Mouse (Mus musculus) midbrain, embryonic 13.5 days (tissue): ENCODE measurements at regions not wholly inside any gene's neighbourhood (a gene's known extent, or its start where the extent isn't known, plus 50 kb on each side); places are given as distances from the start of the nearest gene placed in this dataset.

ENCODE experiments used
- ATAC-seq: fragments of 200-750 bp; cut with Nextera tagmentation; 2 replicates; pipeline ENCODE4 v1.8.0; 2017; ENCODE audit warnings: mild to moderate bottlenecking, moderate TSS enrichment, moderate library complexity
- H3K27ac ChIP-seq: fragments of 300-500 bp; sonication (generic); 2 replicates; pipeline ENCODE4 v1.5.1; 2015; ENCODE audit warnings: inconsistent platforms, mild to moderate bottlenecking, moderate library complexity
- H3K27me3 ChIP-seq: fragments of 300-500 bp; sonication (generic); 2 replicates; pipeline ENCODE4 v1.6.1; 2015; ENCODE audit warnings: mild to moderate bottlenecking, inconsistent platforms
- H3K36me3 ChIP-seq: fragments of 300-500 bp; sonication (generic); 2 replicates; pipeline ENCODE4 v1.6.1; 2015; ENCODE audit warnings: mild to moderate bottlenecking, inconsistent platforms
- H3K4me1 ChIP-seq: fragments of 300-500 bp; sonication (generic); replicated peaks from 2 replicates; pipeline ENCODE4 v1.6.1; 2015; ENCODE audit warnings: inconsistent platforms
- H3K4me2 ChIP-seq: fragments of 300-500 bp; sonication (generic); replicated peaks from 2 replicates; pipeline ENCODE4 v1.6.1; 2015; ENCODE audit warnings: moderate library complexity, mild to moderate bottlenecking, inconsistent platforms
- H3K4me3 ChIP-seq: fragments of 300-500 bp; sonication (generic); replicated peaks from 2 replicates; pipeline ENCODE4 v1.5.1; 2015; ENCODE audit warnings: mild to moderate bottlenecking, inconsistent platforms
- H3K9ac ChIP-seq: fragments of 300-500 bp; sonication (generic); replicated peaks from 2 replicates; pipeline ENCODE4 v1.6.1; 2015; ENCODE audit warnings: mild to moderate bottlenecking, inconsistent platforms
- H3K9me3 ChIP-seq: fragments of 300-500 bp; sonication (generic); 2 replicates; pipeline ENCODE4 v1.6.1; 2016; ENCODE audit warnings: mild to moderate bottlenecking, inconsistent platforms
- WGBS: fragments of 180-500 bp; shearing (Covaris S2); methylation state at CpG from one replicate; pipeline ENCODE4 v1.1.7; 2015; 5-methylcytosine and 5-hydroxymethylcytosine counted together

DNA sequence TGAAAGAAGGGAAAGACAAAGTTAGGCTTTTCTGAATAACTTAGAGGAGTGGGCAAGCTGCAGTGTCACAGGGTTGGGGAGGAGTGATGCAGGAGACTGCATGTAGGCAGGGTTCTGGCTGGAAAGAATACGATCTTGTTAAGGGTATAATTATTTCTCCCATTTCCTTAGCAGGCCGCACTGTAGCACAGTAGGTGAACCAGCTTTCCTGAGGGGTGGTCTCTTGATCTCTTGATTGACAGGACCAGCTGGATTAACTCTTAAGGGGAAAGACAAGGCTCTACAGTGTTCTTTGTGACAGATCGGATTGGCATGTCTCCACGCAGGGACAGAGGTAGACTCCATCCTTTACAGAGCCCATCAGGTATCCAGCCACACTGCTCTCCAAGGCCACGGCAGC lies 54.5 kb upstream of the Meis1 start:
- Histone ChIP-seq H3K4me1 (peaks cover 11% of the 10 kb centered on the region), H3K36me3 (no peaks in the 10 kb centered on the region), H3K27me3 (no peaks in the 10 kb centered on the region), H3K4me3 (no peak overlapping the region), H3K4me2 (no peak overlapping the region), H3K9ac (no peak overlapping the region), H3K9me3 (no peaks in the 10 kb centered on the region), H3K27ac (no peak overlapping the region)
- ATAC-seq = peak; percentile 62; the same call in 1 of the 2 replicates
- WGBS = 21% methylated on average over 5 of the region's 5 CpGs

DNA sequence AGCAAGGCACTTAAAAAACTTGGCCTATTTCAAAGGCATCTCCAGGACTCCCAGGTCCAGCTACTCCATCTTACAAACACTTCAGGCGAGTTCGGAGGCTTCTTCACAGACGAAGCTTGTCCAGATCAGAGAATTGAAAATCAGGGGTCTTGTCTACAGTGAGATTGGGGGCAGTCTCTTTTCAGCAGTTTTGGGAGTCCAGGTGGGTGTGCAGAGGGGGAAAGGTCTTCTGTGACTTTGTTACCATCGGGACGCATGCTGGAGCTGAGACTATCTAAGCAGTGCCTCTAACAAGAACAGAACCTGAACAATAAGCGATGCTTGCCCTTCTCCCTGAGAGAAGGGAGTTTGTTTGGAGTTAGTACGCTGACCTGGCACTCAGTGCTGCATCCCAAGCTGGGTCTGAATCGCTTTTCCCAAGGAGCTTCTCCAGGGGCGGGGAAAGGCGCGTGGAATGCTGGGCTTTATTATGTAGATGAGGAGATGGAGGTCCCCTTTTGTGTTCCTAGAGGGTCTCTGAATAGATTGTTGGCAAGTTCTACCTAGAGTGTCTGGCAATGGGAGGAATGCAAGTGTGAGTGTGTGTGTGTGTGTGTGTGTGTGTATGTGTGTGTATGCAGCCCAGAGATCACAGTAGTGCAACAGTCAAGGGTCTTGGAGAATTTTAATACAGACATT lies 55.2 kb upstream of the Meis1 start:
- Histone ChIP-seq H3K4me2 (peak overlapping the region; percentile 25; the same call in 1 of the 2 replicates), H3K9ac (no peak overlapping the region), H3K4me1 (peaks cover 11% of the 10 kb centered on the region), H3K4me3 (no peak overlapping the region), H3K27me3 (no peaks in the 10 kb centered on the region), H3K27ac (peak overlapping the region; percentile 47; the same call in 1 of the 2 replicates), H3K9me3 (no peaks in the 10 kb centered on the region), H3K36me3 (no peaks in the 10 kb centered on the region)
- 15% methylated on average over 11 of the region's 11 CpGs for WGBS
- peak; percentile 92 for ATAC-seq

DNA sequence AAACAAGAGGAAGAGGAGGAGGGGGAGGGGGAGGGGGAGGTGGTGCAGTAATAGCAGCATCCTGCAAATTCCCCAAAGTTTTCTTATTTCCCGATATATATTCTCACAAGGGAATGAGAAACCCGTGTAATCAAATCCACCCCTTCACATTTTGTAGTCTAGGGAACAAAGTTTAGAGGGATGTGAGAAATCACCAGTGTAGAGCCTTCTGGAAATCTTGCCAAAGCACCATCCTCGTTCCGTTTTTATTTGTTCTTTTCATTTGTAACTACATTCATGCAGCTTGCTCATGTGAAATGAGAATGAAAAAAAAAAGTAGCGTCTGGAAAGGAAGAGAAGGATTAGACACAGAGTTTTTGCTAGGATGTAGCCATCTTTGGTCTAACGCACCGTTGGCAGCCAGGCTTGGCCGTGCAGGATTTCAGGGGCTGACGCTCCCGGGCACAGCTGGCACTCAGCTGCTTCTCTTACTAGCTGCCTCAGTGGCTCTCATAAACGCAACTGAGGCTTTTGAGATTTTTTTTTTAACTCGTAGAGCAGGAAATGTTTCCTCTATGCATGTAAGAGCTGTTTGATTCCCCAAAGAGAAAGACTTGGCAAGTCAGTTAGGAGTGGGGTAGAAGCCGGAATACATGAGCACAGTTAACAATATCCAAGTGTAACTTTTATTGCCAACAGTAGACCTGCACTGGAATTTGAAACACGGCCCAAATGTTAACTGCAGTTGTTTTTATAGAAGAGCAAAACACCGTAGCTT lies 72.5 kb upstream of the Meis1 start:
- Histone ChIP-seq H3K9me3 (no peaks in the 10 kb centered on the region), H3K4me1 (peaks cover 18% of the 10 kb centered on the region), H3K36me3 (no peaks in the 10 kb centered on the region), H3K27me3 (peaks cover 38% of the 10 kb centered on the region), H3K4me2 (no peak overlapping the region), H3K4me3 (no peak overlapping the region), H3K27ac (no peak overlapping the region), H3K9ac (no peak overlapping the region)
- no peak for ATAC-seq
- 74% methylated on average over 15 of the region's 15 CpGs for WGBS

GRCm38 (mm10) chr11:19092967-19093745 lies 74.4 kb upstream of the Meis1 start:
- WGBS = 11% methylated on average over 9 of the region's 9 CpGs
- peaks cover 18% of the 10 kb centered on the region for H3K4me1 ChIP-seq
- peaks cover 50% of the 10 kb centered on the region for H3K27me3 ChIP-seq
- no peak overlapping the region for H3K4me3 ChIP-seq
- H3K9me3 ChIP-seq = no peaks in the 10 kb centered on the region
- no peak overlapping the region for H3K27ac ChIP-seq
- H3K4me2 ChIP-seq = no peak overlapping the region
- H3K9ac ChIP-seq = no peak overlapping the region
- peak; percentile 69 for ATAC-seq
- H3K36me3 ChIP-seq = no peaks in the 10 kb centered on the region

DNA sequence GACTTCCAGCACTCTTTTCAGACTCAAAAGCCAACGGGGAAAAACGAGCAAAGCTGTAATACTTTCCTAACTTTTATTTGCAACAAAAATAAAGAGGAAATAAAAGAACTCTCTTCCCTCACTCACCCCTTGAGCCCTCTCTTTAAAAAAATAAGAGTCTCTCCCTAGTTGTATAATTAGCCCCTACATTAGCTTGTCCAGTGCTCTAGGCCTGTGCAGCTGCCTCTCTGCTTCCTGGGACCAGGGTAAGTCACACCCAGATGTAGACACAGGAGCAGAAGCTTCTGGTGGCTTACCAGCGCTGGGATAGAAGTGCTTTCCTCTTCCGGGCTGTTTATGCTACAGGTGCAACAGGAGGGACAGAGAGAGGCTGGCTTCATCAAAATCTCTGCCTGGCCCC lies 75.0 kb upstream of the Meis1 start:
- Histone ChIP-seq H3K9me3 (no peaks in the 10 kb centered on the region), H3K4me1 (peaks cover 18% of the 10 kb centered on the region), H3K4me2 (no peak overlapping the region), H3K9ac (no peak overlapping the region), H3K27me3 (peaks cover 51% of the 10 kb centered on the region), H3K36me3 (no peaks in the 10 kb centered on the region), H3K4me3 (no peak overlapping the region), H3K27ac (no peak overlapping the region)
- 4% methylated on average over 4 of the region's 4 CpGs for WGBS
- ATAC-seq = 0 out of 2 replicates have a peak, but pooled peaks have one; percentile 48

DNA sequence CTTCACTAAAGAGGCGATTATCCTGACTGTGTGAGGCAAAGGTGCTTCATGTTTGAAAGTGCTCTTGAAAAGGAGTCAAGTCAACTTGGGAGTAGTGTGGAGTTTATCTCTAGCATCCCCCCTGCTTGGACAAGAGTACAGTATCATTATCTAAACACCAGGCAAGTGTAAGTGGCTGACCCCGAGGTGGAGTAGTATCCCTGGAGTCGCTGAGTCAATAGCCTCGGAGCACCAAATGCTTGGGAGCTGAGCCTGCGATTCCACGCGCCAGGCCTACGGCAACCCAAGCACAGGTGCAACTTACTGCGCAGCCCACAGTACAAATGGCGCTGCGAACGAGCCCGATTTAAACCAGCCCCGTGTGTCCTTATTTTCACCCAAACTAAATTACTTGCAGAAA lies 75.4 kb upstream of the Meis1 start:
- peaks cover 51% of the 10 kb centered on the region for H3K27me3 ChIP-seq
- H3K27ac ChIP-seq = no peak overlapping the region
- H3K4me1 ChIP-seq = peaks cover 18% of the 10 kb centered on the region
- 60% methylated on average over 14 of the region's 14 CpGs for WGBS
- no peak overlapping the region for H3K4me3 ChIP-seq
- H3K9me3 ChIP-seq = no peaks in the 10 kb centered on the region
- H3K4me2 ChIP-seq = no peak overlapping the region
- no peak overlapping the region for H3K9ac ChIP-seq
- peak; percentile 53; the same call in 1 of the 2 replicates for ATAC-seq
- no peaks in the 10 kb centered on the region for H3K36me3 ChIP-seq

- Histone ChIP-seq H3K27me3 (peaks cover 34% of the 10 kb centered on the region), H3K36me3 (no peaks in the 10 kb centered on the region), H3K4me2 (0 out of 2 replicates have a peak overlapping the region, but pooled peaks have one; percentile 5), H3K9ac (no peak overlapping the region), H3K4me3 (no peak overlapping the region), H3K4me1 (peaks cover 5% of the 10 kb centered on the region), H3K27ac (no peak overlapping the region), H3K9me3 (no peaks in the 10 kb centered on the region)
- WGBS = 32% methylated on average over 7 of the region's 7 CpGs
- ATAC-seq = no peak; the same call in 1 of the 2 replicates
Measured at GRCm38 (mm10) chr11:19102981-19103568, 84.3 kb upstream of the Meis1 start.

DNA sequence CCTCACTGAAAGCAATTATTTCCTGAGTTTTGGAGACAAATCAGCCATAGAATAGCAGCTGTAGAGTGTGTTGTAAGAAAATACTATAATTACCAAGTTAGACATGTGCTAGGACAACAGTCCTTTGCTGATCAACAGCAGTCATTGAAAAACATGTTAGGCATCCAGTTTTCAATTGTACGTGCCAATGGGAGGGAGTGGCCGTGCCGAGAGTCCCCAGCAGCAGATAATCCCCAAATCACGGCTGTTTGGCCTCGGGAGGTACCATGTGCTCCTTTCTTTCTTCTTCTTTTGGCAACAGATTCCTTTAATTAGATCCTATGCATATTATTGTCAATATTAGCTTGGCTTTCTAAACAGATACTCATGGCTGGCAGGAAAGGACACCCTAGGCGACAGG lies 88.4 kb upstream of the Meis1 start:
- WGBS = 17% methylated on average over 6 of the region's 6 CpGs
- ATAC-seq = no peak
- no peak overlapping the region for H3K27ac ChIP-seq

DNA sequence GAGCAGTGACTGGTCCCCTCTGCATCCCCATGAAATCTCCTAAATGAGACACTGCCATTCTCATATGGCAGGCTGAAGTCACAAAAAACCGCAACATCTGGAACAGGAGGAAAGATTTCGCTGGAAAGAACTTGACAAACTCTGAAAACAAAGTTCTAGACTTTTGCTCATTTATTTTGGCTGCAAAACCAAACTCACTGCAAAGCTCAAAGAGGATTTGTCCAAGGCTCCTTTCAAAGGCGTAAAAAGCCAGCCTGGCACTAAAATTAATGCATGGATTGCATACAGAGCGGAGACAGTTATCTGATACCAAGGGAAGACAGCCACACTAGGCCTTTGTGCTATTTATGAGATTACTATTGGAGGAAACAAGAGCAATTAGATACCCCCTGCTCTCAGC lies 90.3 kb upstream of the Meis1 start:
- Histone ChIP-seq H3K27ac (no peak overlapping the region), H3K27me3 (peaks cover 22% of the 10 kb centered on the region), H3K4me2 (no peak overlapping the region), H3K4me1 (peaks cover 12% of the 10 kb centered on the region), H3K4me3 (no peak overlapping the region), H3K9me3 (no peaks in the 10 kb centered on the region), H3K9ac (no peak overlapping the region), H3K36me3 (no peaks in the 10 kb centered on the region)
- ATAC-seq = no peak
- WGBS = 51% methylated on average over 4 of the region's 4 CpGs

More for the DNA sequence above, 88.4 kb upstream of the Meis1 start:
- peaks cover 37% of the 10 kb centered on the region for H3K27me3 ChIP-seq
- H3K36me3 ChIP-seq = no peaks in the 10 kb centered on the region
- H3K4me1 ChIP-seq = peaks cover 12% of the 10 kb centered on the region
- H3K4me3 ChIP-seq = no peak overlapping the region
- H3K4me2 ChIP-seq = no peak overlapping the region
- no peaks in the 10 kb centered on the region for H3K9me3 ChIP-seq
- H3K9ac ChIP-seq = no peak overlapping the region

DNA sequence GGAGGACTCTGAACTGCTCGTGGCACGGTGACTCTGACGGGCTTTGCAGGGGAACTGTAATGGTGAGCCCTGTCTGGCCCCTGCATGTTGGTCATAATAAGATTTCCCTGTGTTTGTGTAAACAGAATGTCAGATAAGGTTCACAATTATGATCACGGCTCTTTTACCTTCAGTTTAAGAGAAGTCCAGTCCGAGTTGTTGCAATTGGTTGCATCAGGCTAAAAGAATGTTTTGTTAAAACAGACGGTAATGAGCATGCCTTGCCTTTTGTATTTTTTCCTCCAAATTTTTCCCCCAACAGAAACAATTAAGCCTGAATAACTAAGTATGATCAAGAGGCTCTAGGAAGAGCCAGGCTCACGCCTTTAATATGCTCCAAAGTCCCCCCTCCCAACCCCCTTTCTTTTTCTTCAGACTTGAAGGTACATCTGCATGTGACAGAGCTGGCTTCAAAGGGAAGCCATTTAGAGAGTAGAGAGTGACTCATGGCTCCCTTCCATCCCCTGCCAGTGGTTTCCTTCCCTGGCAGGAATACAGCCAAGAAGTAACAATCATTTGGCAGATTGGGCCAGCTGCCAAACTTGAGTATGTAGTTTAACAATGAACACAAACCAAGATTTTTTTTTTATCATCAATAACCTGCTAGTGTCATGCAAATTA lies 93.3 kb upstream of the Meis1 start:
- H3K27ac ChIP-seq = no peak overlapping the region
- peaks cover 23% of the 10 kb centered on the region for H3K27me3 ChIP-seq
- no peak overlapping the region for H3K9ac ChIP-seq
- H3K4me3 ChIP-seq = no peak overlapping the region
- 57% methylated on average over 7 of the region's 7 CpGs for WGBS
- no peaks in the 10 kb centered on the region for H3K9me3 ChIP-seq
- H3K4me2 ChIP-seq = no peak overlapping the region
- peaks cover 12% of the 10 kb centered on the region for H3K4me1 ChIP-seq
- peak; percentile 72 for ATAC-seq
- no peaks in the 10 kb centered on the region for H3K36me3 ChIP-seq

DNA sequence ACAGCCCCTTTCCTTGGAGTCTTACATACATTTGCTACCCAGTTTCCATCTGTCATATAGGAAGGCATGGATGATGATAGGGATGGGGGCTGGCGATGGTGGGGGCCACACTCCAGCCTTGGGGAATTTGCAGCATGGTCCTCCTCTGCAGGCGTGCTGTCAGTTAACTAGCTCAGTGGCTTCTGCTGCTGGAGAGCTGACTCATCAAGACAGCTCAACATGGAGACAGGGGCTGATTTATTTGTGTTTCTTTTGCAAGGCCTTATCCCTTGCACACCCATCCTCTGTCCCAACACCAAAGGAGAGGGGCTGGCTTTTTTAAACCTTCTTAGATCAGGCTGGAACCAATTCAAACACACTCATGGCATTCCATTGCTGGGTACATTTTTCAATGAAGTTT lies 98.3 kb upstream of the Meis1 start:
- 86% methylated on average over 2 of the region's 2 CpGs for WGBS
- no peak for ATAC-seq
- H3K4me1 ChIP-seq = peaks cover 14% of the 10 kb centered on the region
- H3K36me3 ChIP-seq = no peaks in the 10 kb centered on the region
- H3K27me3 ChIP-seq = peaks cover 38% of the 10 kb centered on the region
- no peak overlapping the region for H3K4me2 ChIP-seq
- no peak overlapping the region for H3K4me3 ChIP-seq
- no peak overlapping the region for H3K27ac ChIP-seq
- H3K9ac ChIP-seq = no peak overlapping the region
- no peaks in the 10 kb centered on the region for H3K9me3 ChIP-seq
